Mouse (Mus musculus) left cerebral cortex, postnatal 10 days (tissue): ENCODE data around the gene Arid2. TPM values are rescaled to one million over a fixed set of nuclear protein-coding genes. Genes with fewer than 3 reads are reported as not detected.
"Not testable (repeated sequence)": the region's sequence is repeated elsewhere in the genome, so short reads cannot be mapped to it uniquely, and the experiment has no call there.

Experiments used
- DNase-seq, 2 experiments: peaks; one replicate each; pipeline ENCODE4 v3.0.0; 2021 to 2022; ENCODE audit warnings: low spot score in 2 of 2, mixed read lengths in 1 of 2; ENCODE audit errors: extremely low spot score in 1 of 2
- intact Hi-C: fragments of 180-260 bp; cut with DNase I; formaldehyde crosslinking; loops from one replicate; pipeline ENCODE4 v1.15.1; 2025
- microRNA-seq: library from miRNA; unstranded; fragments of <30 nt; microRNA quantifications from one replicate; pipeline ENCODE4 v1.2.0, GENCODE M21; 2022
- total RNA-seq, 2 experiments: library from RNA; stranded (reverse); gene quantifications; 2 replicates each; pipeline ENCODE4 v1.2.3; 2021

Gene Arid2
- total RNA-seq, 2 experiments from 2014 or later: 44.1 to 44.9 TPM

GRCm38 (mm10) chr15:96388565-96388964 is 101.2 kb downstream of the Arid2 start:
- DNase-seq: no peak
- intact Hi-C loops: no loop called here

- DNase-seq: no peak
- intact Hi-C loops: no loop called here
These were observed 105.6 kb downstream of the Arid2 start for GRCm38 (mm10) chr15:96392878-96393277.

GRCm38 (mm10) chr15:96395071-96395470 is 107.8 kb downstream of the Arid2 start:
- DNase-seq: no peak
- intact Hi-C loops: no loop called here

- intact Hi-C loops: no loop called here
- no peak for DNase-seq
These were observed 109.5 kb downstream of the Arid2 start for GRCm38 (mm10) chr15:96396641-96397344.

GRCm38 (mm10) chr15:96398333-96398732 is 111.0 kb downstream of the Arid2 start:
- DNase-seq: peak in 1 of 2 experiments; percentile 24
- intact Hi-C loops: no loop called here

GRCm38 (mm10) chr15:96405548-96405947 is 118.2 kb downstream of the Arid2 start:
- no peak for DNase-seq
- intact Hi-C loops: no loop called here

- DNase-seq: no peak
- intact Hi-C loops: no loop called here
These were observed 118.9 kb downstream of the Arid2 start for GRCm38 (mm10) chr15:96406253-96406652.

GRCm38 (mm10) chr15:96407151-96407550 is 119.8 kb downstream of the Arid2 start:
- no peak for DNase-seq
- intact Hi-C loops: no loop called here

GRCm38 (mm10) chr15:96408717-96409121 is 121.4 kb downstream of the Arid2 start:
- DNase-seq: no peak
- intact Hi-C loops: no loop called here

GRCm38 (mm10) chr15:96418161-96418560 is 130.8 kb downstream of the Arid2 start:
- no peak for DNase-seq
- intact Hi-C loops: no loop called here

GRCm38 (mm10) chr15:96419920-96420319 is 132.6 kb downstream of the Arid2 start:
- intact Hi-C loops: no loop called here
- no peak for DNase-seq

GRCm38 (mm10) chr15:96434202-96434601 is 146.9 kb downstream of the Arid2 start:
- intact Hi-C loops: no loop called here
- no peak for DNase-seq

- DNase-seq, intact Hi-C loops: not testable (repeated sequence)
These were observed 154.2 kb downstream of the Arid2 start for GRCm38 (mm10) chr15:96441480-96441879.

GRCm38 (mm10) chr15:96446785-96447184 is 159.5 kb downstream of the Arid2 start:
- DNase-seq: no peak
- intact Hi-C loops: no loop called here

- intact Hi-C loops: no loop called here
- no peak for DNase-seq
These were observed 161.5 kb downstream of the Arid2 start for GRCm38 (mm10) chr15:96448656-96449299.

GRCm38 (mm10) chr15:96453346-96453745 is 166.0 kb downstream of the Arid2 start:
- DNase-seq: no peak
- intact Hi-C loops: no loop called here

Small RNA genes within 50 kb of the gene (microRNA-seq; reads per million reads assigned to microRNA genes)
- not detected for gene Gm25397

Other genes starting within 250 kb of the Arid2 start
- gene Scaf11, start 173.3 kb downstream of the Arid2 start, total RNA-seq: 10 to 100 TPM; 40.8 to 43.0 TPM